Mouse (Mus musculus): ENCODE measurements around the gene Acap1. TPM values are rescaled to one million over a fixed set of nuclear protein-coding genes. Genes with fewer than 3 reads are reported as not detected.

Acap1 gene
- polyA plus RNA-seq, 1 experiment from 2014 or later, result 3.6 TPM

DNA sequence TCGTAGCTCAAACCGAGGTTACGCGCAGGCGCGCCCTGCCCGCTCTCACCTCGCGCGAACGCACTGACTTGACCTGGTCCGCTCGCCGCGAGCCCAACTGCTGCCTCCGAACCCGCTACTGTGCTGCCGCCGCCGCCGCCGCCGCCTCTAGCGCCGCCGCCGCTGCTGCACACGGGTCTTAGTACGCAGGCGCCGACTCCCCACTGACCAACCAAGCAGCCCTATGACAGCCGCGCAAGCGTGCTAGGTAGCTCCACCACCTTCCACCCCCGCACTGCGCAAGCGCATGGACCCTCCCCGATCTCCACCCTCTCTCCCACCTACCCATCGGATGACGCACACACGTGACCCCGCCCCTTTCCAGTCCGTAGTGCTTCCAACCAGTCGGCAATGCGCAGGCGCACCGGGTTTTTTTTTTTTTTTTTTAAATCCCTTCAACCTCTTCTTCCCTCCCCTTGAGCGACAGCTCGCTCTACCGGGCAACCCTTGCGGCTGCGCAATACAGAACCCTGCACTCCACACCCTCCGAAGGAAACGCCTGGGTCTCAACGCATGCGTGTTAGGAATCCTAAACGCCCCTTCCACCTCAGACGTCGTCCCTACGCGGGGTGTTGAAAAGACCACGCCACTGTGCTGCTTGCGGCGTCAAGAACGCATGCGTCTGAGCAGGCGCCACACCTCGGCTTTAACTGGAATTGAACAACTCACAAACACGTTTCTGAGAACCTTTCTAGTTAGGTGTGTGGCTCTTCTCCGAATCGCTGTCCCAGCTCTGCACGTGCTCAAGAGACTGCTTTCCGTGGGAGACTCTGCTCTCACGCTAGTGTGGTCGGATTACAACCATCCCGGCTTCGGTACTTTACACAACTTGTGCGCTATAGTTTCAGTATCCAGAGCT is 26.0 kb upstream of the Acap1 start, which contains the start of gene Eif5a:
Gene Eif5a (minus strand): TSS at position 845 of the 898 bp plus-strand sequence.
- peaks cover 5 to 16% of the 10 kb centered on the region in 2 experiments for H3K4me1 ChIP-seq (ENCODE audit: control insufficient read depth in 2 of 2, insufficient read depth in 2 of 2, low read length in 2 of 2)
- ATAC-seq (ENCODE audit: insufficient number of reproducible peaks, insufficient read depth, low FRiP score, low read depth), result peak; percentile 97
- peak within 1 kb of the TSS; percentile 82 to 93 for H3K4me3 ChIP-seq (ENCODE audit: control insufficient read depth in 1 of 2, insufficient read depth in 1 of 2, low read depth in 1 of 2, low read length in 2 of 2)
- peak within 1 kb of the TSS; percentile 98 to 100 for H3K27ac ChIP-seq (replicated peaks in 1 of 2; ENCODE audit: control insufficient read depth in 1 of 2, insufficient read depth in 1 of 2, low read depth in 2 of 2, low read length in 2 of 2)
- no peaks in the 10 kb centered on the region for H3K9me3 ChIP-seq (ENCODE audit: control insufficient read depth, low read length)
- peak within 1 kb of the TSS; percentile 95 for H3K9ac ChIP-seq (ENCODE audit: low read length)
- peaks cover 31% of the 10 kb centered on the region for H3K36me3 ChIP-seq (ENCODE audit: control insufficient read depth, insufficient read depth, low read length)
- H3K27me3 ChIP-seq (ENCODE audit: control insufficient read depth, insufficient read depth, low read length), result no peaks in the 10 kb centered on the region
- peak within 1 kb of the TSS; percentile 98 for H3K4me2 ChIP-seq (ENCODE audit: low read length)
- WGBS, result under 1% methylated on average over 78 of the region's 78 CpGs

DNA sequence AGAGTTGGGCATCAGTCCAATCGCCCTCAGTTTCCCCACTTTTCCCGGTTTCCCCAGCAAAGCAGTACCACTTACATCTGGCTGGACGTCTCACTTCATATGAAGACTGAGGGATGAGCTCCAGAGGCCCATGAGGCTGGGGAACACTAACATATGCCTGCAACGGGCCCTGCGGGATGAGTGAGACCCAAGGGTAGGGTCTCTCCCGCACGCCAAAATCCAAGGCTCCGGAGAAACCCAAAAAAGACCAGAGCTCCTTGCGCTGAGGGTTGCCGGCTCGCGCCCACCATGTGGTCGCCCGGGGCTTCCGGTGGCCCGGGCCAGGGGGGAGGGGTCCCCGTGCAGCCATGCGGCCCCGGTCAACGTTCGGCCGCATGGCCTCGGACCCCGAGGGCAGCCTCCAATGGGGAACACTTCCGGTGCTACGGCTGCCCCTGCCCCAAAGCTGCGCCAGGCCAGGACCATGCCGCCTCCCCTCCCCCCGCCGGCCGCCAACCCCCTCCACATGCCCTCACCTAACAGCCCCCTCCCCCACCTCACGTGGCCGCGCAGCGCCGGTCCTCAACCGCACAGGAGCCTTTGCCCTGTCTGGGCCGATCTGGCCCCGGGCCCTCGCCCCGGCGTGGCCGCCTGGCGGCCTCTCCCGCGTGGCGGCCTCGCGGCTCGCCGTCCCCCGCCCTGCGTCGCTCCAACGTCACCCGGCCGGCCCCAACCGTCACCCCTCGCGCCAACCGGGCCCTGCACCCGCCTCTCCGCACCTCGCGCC is 25.1 kb upstream of the Acap1 start:
- Histone ChIP-seq H3K9ac (ENCODE audit: low read length) (peak overlapping the region; percentile 95), H3K27ac (replicated peaks in 1 of 2; ENCODE audit: control insufficient read depth in 1 of 2, insufficient read depth in 1 of 2, low read depth in 2 of 2, low read length in 2 of 2) (peak overlapping the region; percentile 94 to 96), H3K4me1 (ENCODE audit: control insufficient read depth in 2 of 2, insufficient read depth in 2 of 2, low read length in 2 of 2) (peaks cover 7 to 22% of the 10 kb centered on the region in 2 experiments), H3K4me2 (ENCODE audit: low read length) (peak overlapping the region; percentile 98), H3K27me3 (ENCODE audit: control insufficient read depth, insufficient read depth, low read length) (no peaks in the 10 kb centered on the region), H3K4me3 (ENCODE audit: control insufficient read depth in 1 of 2, insufficient read depth in 1 of 2, low read depth in 1 of 2, low read length in 2 of 2) (peak overlapping the region; percentile 82 to 93), H3K36me3 (ENCODE audit: control insufficient read depth, insufficient read depth, low read length) (peaks cover 40% of the 10 kb centered on the region), H3K9me3 (ENCODE audit: control insufficient read depth, low read length) (no peaks in the 10 kb centered on the region)
- WGBS, result under 1% methylated on average over 64 of the region's 65 CpGs
- ATAC-seq (ENCODE audit: insufficient number of reproducible peaks, insufficient read depth, low FRiP score, low read depth), result peak; percentile 8

DNA sequence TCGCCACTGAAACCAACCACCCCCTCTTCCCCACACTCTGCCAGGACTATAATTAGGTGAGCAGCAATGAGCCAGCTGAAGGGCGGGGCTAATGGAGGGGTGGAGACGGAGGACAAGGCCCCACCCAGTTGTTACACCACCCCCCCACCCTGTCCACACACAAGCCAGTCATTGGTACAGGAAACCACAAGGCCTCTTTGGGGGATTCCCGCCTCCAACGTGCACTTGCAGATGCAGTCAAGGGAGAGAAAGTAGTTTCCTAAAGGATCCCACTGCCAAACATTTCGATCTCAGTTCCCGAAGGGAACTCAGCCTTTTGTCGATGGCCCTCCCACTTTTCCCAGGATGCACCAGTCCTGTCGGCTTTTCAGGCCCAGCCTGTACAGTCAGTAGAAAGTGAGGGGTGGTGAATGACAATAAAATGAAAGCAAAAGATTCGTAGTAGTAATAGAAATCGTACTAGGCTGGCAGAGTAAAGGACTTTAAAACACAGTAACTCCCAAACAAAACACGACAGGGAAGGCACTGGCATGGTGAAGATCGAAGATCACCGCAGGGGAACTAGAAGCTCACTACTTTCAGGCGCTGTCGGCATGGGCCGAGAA is 24.4 kb upstream of the Acap1 start:
- H3K27me3 ChIP-seq (ENCODE audit: control insufficient read depth, insufficient read depth, low read length), result no peaks in the 10 kb centered on the region
- H3K9me3 ChIP-seq (ENCODE audit: control insufficient read depth, low read length), result no peaks in the 10 kb centered on the region
- peak overlapping the region; percentile 98 for H3K4me2 ChIP-seq (ENCODE audit: low read length)
- peaks cover 11 to 28% of the 10 kb centered on the region in 2 experiments for H3K4me1 ChIP-seq (ENCODE audit: control insufficient read depth in 2 of 2, insufficient read depth in 2 of 2, low read length in 2 of 2)
- 0% methylated on average over 17 of the region's 17 CpGs for WGBS
- peak overlapping the region; percentile 95 for H3K9ac ChIP-seq (ENCODE audit: low read length)
- peaks cover 47% of the 10 kb centered on the region for H3K36me3 ChIP-seq (ENCODE audit: control insufficient read depth, insufficient read depth, low read length)
- H3K27ac ChIP-seq (replicated peaks in 1 of 2; ENCODE audit: control insufficient read depth in 1 of 2, insufficient read depth in 1 of 2, low read depth in 2 of 2, low read length in 2 of 2), result peak overlapping the region; percentile 94 to 96
- peak overlapping the region; percentile 82 to 93 for H3K4me3 ChIP-seq (ENCODE audit: control insufficient read depth in 1 of 2, insufficient read depth in 1 of 2, low read depth in 1 of 2, low read length in 2 of 2)
- ATAC-seq (ENCODE audit: insufficient number of reproducible peaks, insufficient read depth, low FRiP score, low read depth), result no peak

DNA sequence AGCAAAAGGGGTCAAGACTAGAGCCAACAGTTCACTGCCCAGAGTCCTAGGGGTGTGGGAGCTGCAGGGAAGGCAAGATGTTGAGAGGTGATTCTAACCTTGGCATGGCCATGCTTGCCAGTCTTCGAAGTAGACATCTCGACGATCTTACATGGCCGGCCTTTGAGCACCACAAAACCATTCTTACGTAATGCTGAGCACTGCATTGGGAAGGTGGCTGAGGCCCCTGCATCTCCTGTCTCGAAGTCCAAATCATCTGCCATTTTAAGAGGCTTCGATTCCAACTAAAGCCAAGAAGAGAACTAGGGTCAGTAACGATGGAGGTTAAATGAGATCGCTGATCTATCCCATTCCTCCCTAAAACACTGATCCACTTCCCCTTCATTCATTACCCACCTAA is 23.7 kb upstream of the Acap1 start:
- Histone ChIP-seq H3K27me3 (ENCODE audit: control insufficient read depth, insufficient read depth, low read length) (no peaks in the 10 kb centered on the region), H3K9me3 (ENCODE audit: control insufficient read depth, low read length) (no peaks in the 10 kb centered on the region), H3K36me3 (ENCODE audit: control insufficient read depth, insufficient read depth, low read length) (peaks cover 48% of the 10 kb centered on the region), H3K4me2 (ENCODE audit: low read length) (peak overlapping the region; percentile 98), H3K27ac (replicated peaks in 1 of 2; ENCODE audit: control insufficient read depth in 1 of 2, insufficient read depth in 1 of 2, low read depth in 2 of 2, low read length in 2 of 2) (peak overlapping the region in 1 of 2 experiments; percentile 94; a peak in 2 of 4 replicates), H3K4me3 (ENCODE audit: control insufficient read depth in 1 of 2, insufficient read depth in 1 of 2, low read depth in 1 of 2, low read length in 2 of 2) (peak overlapping the region; percentile 82 to 93; a peak in 3 of 4 replicates), H3K4me1 (ENCODE audit: control insufficient read depth in 2 of 2, insufficient read depth in 2 of 2, low read length in 2 of 2) (peaks cover 13 to 33% of the 10 kb centered on the region in 2 experiments), H3K9ac (ENCODE audit: low read length) (peak overlapping the region; percentile 95)
- ATAC-seq (ENCODE audit: insufficient number of reproducible peaks, insufficient read depth, low FRiP score, low read depth), result no peak
- 81% methylated on average over 9 of the region's 9 CpGs for WGBS

DNA sequence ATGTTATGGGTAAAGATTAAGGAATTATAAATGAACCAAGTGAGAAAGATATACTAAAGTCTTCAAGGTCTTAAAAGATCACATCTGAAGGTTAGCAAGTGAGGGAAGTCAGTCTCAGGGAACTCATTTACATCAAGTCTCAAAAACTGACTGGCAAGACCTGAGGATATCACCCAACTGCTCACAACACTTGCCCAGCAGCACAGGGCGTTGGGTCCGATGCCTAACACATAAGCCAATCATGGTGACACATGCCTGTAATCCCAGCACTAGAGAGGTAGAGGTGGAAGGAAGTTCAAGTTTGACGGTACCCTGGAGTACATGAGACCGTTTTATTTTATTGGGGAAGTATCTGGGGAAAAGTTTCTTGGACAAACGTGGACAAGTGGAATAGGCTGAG is 22.8 kb upstream of the Acap1 start:
- H3K27ac ChIP-seq (replicated peaks in 1 of 2; ENCODE audit: control insufficient read depth in 1 of 2, insufficient read depth in 1 of 2, low read depth in 2 of 2, low read length in 2 of 2), result no peak overlapping the region
- ATAC-seq (ENCODE audit: insufficient number of reproducible peaks, insufficient read depth, low FRiP score, low read depth), result no peak
- 81% methylated on average over 5 of the region's 5 CpGs for WGBS
- no peak overlapping the region for H3K4me2 ChIP-seq (ENCODE audit: low read length)
- no peaks in the 10 kb centered on the region for H3K27me3 ChIP-seq (ENCODE audit: control insufficient read depth, insufficient read depth, low read length)
- no peak overlapping the region for H3K4me3 ChIP-seq (ENCODE audit: control insufficient read depth in 1 of 2, insufficient read depth in 1 of 2, low read depth in 1 of 2, low read length in 2 of 2)
- H3K9ac ChIP-seq (ENCODE audit: low read length), result no peak overlapping the region
- peaks cover 51% of the 10 kb centered on the region for H3K36me3 ChIP-seq (ENCODE audit: control insufficient read depth, insufficient read depth, low read length)
- H3K9me3 ChIP-seq (ENCODE audit: control insufficient read depth, low read length), result no peaks in the 10 kb centered on the region
- H3K4me1 ChIP-seq (ENCODE audit: control insufficient read depth in 2 of 2, insufficient read depth in 2 of 2, low read length in 2 of 2), result peaks cover 17 to 36% of the 10 kb centered on the region in 2 experiments

DNA sequence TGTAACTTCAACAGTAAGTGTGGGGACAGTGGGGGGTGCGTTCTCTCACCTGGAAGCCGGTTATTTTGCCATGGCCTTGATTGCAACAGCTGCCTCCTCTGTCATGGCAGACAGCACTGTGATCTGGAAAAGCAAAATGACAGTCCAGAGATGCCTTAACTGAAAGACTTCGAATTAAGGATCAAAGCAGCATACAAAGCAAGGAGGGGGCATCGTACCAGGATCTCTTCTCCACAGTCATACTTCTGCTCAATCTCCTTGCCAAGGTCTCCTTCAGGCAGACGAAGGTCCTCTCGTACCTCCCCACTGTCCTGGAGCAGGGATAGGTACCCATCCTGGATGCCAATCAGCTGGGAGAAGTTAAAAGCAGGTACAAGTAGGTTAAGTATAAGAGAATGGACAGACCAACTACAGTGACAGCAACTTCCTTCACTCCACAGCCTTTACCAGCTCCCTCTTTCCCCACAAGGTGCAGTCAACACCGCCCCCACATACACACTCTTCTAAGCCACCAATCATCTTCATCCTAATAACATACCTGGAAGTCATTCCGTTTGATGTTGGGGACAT is 22.1 kb upstream of the Acap1 start:
- Histone ChIP-seq H3K9me3 (ENCODE audit: control insufficient read depth, low read length) (no peaks in the 10 kb centered on the region), H3K4me2 (ENCODE audit: low read length) (no peak overlapping the region), H3K27me3 (ENCODE audit: control insufficient read depth, insufficient read depth, low read length) (no peaks in the 10 kb centered on the region), H3K4me3 (ENCODE audit: control insufficient read depth in 1 of 2, insufficient read depth in 1 of 2, low read depth in 1 of 2, low read length in 2 of 2) (no peak overlapping the region), H3K4me1 (ENCODE audit: control insufficient read depth in 2 of 2, insufficient read depth in 2 of 2, low read length in 2 of 2) (peaks cover 18 to 33% of the 10 kb centered on the region in 2 experiments), H3K36me3 (ENCODE audit: control insufficient read depth, insufficient read depth, low read length) (peaks cover 57% of the 10 kb centered on the region), H3K9ac (ENCODE audit: low read length) (no peak overlapping the region), H3K27ac (replicated peaks in 1 of 2; ENCODE audit: control insufficient read depth in 1 of 2, insufficient read depth in 1 of 2, low read depth in 2 of 2, low read length in 2 of 2) (no peak overlapping the region)
- no peak for ATAC-seq (ENCODE audit: insufficient number of reproducible peaks, insufficient read depth, low FRiP score, low read depth)
- 80% methylated on average over 8 of the region's 8 CpGs for WGBS
